Mouse (Mus musculus) embryonic facial prominence, embryonic 12.5 days (tissue): ENCODE data around the gene Ppfia4. TPM values are rescaled to one million over a fixed set of nuclear protein-coding genes. Genes with fewer than 3 reads are reported as not detected.

Experiments used
- ATAC-seq: fragments of 200-750 bp; cut with Nextera tagmentation; 2 replicates; pipeline ENCODE4 v1.8.0; 2017; ENCODE audit not compliant: insufficient number of reproducible peaks, insufficient read depth, low FRiP score, low TSS enrichment
- H3K27ac ChIP-seq: fragments of 300-500 bp; sonication (generic); 2 replicates; pipeline ENCODE4 v1.5.1; 2016; ENCODE audit warnings: mild to moderate bottlenecking
- H3K27me3 ChIP-seq: fragments of 300-500 bp; sonication (generic); 2 replicates; pipeline ENCODE4 v1.6.1; 2016; ENCODE audit warnings: mild to moderate bottlenecking, moderate library complexity
- H3K36me3 ChIP-seq: fragments of 300-500 bp; sonication (generic); 2 replicates; pipeline ENCODE4 v1.6.1; 2016; ENCODE audit warnings: mild to moderate bottlenecking
- H3K4me1 ChIP-seq: fragments of 300-500 bp; sonication (generic); 2 replicates; pipeline ENCODE4 v1.6.1; 2016
- H3K4me2 ChIP-seq: fragments of 300-500 bp; sonication (generic); replicated peaks from 2 replicates; pipeline ENCODE4 v1.6.1; 2016; ENCODE audit warnings: mild to moderate bottlenecking, moderate library complexity
- H3K4me3 ChIP-seq: fragments of 300-500 bp; sonication (generic); 2 replicates; pipeline ENCODE4 v1.5.1; 2016; ENCODE audit warnings: mild to moderate bottlenecking
- H3K9ac ChIP-seq: fragments of 300-500 bp; sonication (generic); 2 replicates; pipeline ENCODE4 v1.6.1; 2016; ENCODE audit warnings: mild to moderate bottlenecking, moderate library complexity
- H3K9me3 ChIP-seq: fragments of 300-500 bp; sonication (generic); 2 replicates; pipeline ENCODE4 v1.6.1; 2016; ENCODE audit warnings: mild to moderate bottlenecking, moderate library complexity
- WGBS: fragments of 180-500 bp; shearing (Covaris S2); methylation state at CpG from one replicate; pipeline ENCODE4 v1.1.7; 2016; 5-methylcytosine and 5-hydroxymethylcytosine counted together
- polyA plus RNA-seq: library from polyadenylated mRNA; unstranded; fragments of >200 nt; fragmentation: Nextera tagmentation; extraction: Ambion mirVana; gene quantifications from 2 replicates; pipeline ENCODE4 v1.2.1, GENCODE M21; 2016

The Ppfia4 gene
- polyA plus RNA-seq, 1 experiment from 2014 or later = 7.0 TPM

DNA sequence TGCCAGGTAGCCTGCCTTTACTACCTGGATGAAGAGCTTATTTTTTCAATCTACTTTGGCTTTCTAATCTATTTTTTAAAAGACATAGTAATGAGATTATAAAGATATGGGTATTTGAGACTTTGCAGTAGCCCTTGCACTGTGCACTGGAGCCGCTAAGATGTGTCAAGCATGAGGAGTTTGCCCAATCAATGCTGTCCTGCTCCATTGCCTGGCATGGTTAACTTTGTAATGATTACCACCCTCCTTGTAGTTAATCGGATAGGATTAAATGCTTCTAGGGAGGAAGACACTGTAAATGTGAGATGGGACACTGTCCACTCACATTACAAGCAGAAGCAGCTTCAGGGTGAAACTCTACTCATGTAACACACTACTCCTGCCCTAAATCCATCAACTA lies 20.6 kb upstream of the Ppfia4 start:
- Histone ChIP-seq H3K4me1 (no peaks in the 10 kb centered on the region), H3K9me3 (no peaks in the 10 kb centered on the region), H3K36me3 (peaks cover 79% of the 10 kb centered on the region), H3K27me3 (no peaks in the 10 kb centered on the region), H3K4me3 (no peak overlapping the region), H3K9ac (no peak overlapping the region), H3K27ac (no peak overlapping the region), H3K4me2 (no peak overlapping the region)
- no peak for ATAC-seq
- 97% methylated on average over 2 of the region's 2 CpGs for WGBS

DNA sequence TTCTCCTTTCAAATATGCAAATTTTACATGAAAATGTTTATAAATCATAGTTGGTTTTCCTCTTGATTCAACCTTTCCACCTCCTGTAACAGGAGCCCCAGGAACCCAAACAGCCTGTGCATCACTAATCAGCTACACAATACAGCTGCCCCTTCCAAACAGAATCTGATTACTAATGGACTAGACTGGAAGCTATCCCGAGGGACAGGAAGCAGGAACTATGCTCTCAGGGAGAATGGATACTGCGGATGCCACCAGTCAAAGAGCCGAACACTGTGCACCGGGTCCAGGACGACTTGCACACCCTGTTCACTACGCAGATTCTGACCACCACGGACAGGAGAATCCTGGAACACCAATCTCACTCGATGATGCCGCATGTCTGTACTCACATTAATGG lies 15.1 kb upstream of the Ppfia4 start:
- Histone ChIP-seq H3K4me1 (no peaks in the 10 kb centered on the region; the same call in 1 of the 2 replicates), H3K9ac (no peak overlapping the region), H3K27me3 (no peaks in the 10 kb centered on the region), H3K27ac (no peak overlapping the region), H3K4me3 (no peak overlapping the region), H3K4me2 (no peak overlapping the region), H3K36me3 (peaks cover 53% of the 10 kb centered on the region), H3K9me3 (no peaks in the 10 kb centered on the region)
- WGBS = 83% methylated on average over 9 of the region's 9 CpGs
- no peak for ATAC-seq

DNA sequence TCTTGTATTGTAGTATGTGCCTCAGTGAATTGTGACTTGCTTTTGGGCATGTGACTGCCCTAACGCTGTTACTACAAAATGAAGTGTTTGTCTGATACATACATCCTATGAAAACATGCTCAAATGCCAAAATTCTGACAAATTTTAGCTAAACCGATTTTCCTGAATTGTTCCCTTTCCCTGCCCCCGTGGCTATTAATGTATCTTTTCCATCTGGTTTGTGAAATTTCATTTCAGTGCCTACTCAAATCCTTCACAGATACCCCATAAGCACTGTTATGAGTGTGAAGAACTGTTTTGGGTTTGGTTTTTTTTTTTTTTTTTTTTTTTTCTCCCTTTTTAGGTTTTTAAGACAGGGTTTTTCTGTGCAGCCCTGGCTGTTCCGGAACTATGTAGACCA lies 12.3 kb upstream of the Ppfia4 start:
- Histone ChIP-seq H3K4me3 (peak overlapping the region; percentile 53), H3K9me3 (no peaks in the 10 kb centered on the region), H3K36me3 (peaks cover 27% of the 10 kb centered on the region), H3K27ac (0 out of 2 replicates have a peak overlapping the region, but pooled peaks have one; percentile 3), H3K4me2 (peak overlapping the region; percentile 80), H3K9ac (no peak overlapping the region), H3K27me3 (no peaks in the 10 kb centered on the region), H3K4me1 (no peaks in the 10 kb centered on the region; the same call in 1 of the 2 replicates)
- WGBS = 74% methylated on average over 4 of the region's 4 CpGs
- ATAC-seq = no peak

GRCm38 (mm10) chr1:134344005-134344950 lies 11.6 kb upstream of the Ppfia4 start:
- Histone ChIP-seq H3K4me2 (peak overlapping the region; percentile 80), H3K36me3 (peaks cover 19% of the 10 kb centered on the region), H3K9ac (peak overlapping the region; percentile 51), H3K27ac (0 out of 2 replicates have a peak overlapping the region, but pooled peaks have one; percentile 3), H3K9me3 (no peaks in the 10 kb centered on the region), H3K4me1 (no peaks in the 10 kb centered on the region; the same call in 1 of the 2 replicates), H3K4me3 (peak overlapping the region; percentile 53), H3K27me3 (no peaks in the 10 kb centered on the region)
- peak; percentile 91 for ATAC-seq
- 1% methylated on average over 54 of the region's 54 CpGs for WGBS

GRCm38 (mm10) chr1:134343567-134343966 lies 10.8 kb upstream of the Ppfia4 start:
- peak overlapping the region; percentile 53 for H3K4me3 ChIP-seq

GRCm38 (mm10) chr1:134342781-134343310 lies 10.1 kb upstream of the Ppfia4 start:
- peaks cover 16% of the 10 kb centered on the region for H3K36me3 ChIP-seq
- no peak overlapping the region for H3K4me3 ChIP-seq
- H3K4me1 ChIP-seq = no peaks in the 10 kb centered on the region; the same call in 1 of the 2 replicates
- no peak overlapping the region for H3K27ac ChIP-seq
- no peak overlapping the region for H3K9ac ChIP-seq
- no peaks in the 10 kb centered on the region for H3K9me3 ChIP-seq
- 77% methylated on average over 8 of the region's 8 CpGs for WGBS
- no peak for ATAC-seq
- no peaks in the 10 kb centered on the region for H3K27me3 ChIP-seq
- no peak overlapping the region for H3K4me2 ChIP-seq

More at GRCm38 (mm10) chr1:134343567-134343966, 10.8 kb upstream of the Ppfia4 start:
- 13% methylated on average over 2 of the region's 2 CpGs for WGBS
- Histone ChIP-seq H3K9ac (peak overlapping the region; percentile 51; the same call in 1 of the 2 replicates), H3K36me3 (peaks cover 18% of the 10 kb centered on the region), H3K27ac (no peak overlapping the region), H3K9me3 (no peaks in the 10 kb centered on the region), H3K4me2 (peak overlapping the region; percentile 80), H3K27me3 (no peaks in the 10 kb centered on the region), H3K4me1 (no peaks in the 10 kb centered on the region; the same call in 1 of the 2 replicates)
- no peak for ATAC-seq

DNA sequence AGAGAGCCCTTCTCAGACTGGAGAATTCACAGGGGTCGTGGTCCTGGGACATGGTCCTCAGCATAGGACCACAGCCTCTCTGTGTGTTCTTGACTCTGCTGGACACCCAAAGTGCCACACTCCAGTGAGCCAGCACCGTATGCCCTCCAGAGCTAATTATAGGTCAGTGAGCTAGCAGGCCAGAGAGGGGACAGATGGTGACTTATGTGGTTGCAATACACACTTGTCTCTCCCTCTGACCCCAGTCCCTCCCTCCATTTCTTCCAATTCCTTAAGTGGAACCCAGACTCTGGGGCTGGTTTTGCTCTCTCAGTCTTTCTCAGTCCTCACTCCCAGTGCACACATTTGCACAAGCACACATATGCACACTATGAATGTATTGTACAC lies 9.5 kb upstream of the Ppfia4 start:
- WGBS = 51% methylated on average over 2 of the region's 2 CpGs
- H3K9ac ChIP-seq = no peak overlapping the region
- H3K36me3 ChIP-seq = peaks cover 11% of the 10 kb centered on the region
- H3K27me3 ChIP-seq = no peaks in the 10 kb centered on the region
- H3K4me3 ChIP-seq = no peak overlapping the region
- no peaks in the 10 kb centered on the region for H3K9me3 ChIP-seq
- H3K4me2 ChIP-seq = no peak overlapping the region
- no peak overlapping the region for H3K27ac ChIP-seq
- ATAC-seq = no peak
- no peaks in the 10 kb centered on the region; the same call in 1 of the 2 replicates for H3K4me1 ChIP-seq

GRCm38 (mm10) chr1:134341641-134342277 lies 9.0 kb upstream of the Ppfia4 start:
- H3K4me1 ChIP-seq = no peaks in the 10 kb centered on the region; the same call in 1 of the 2 replicates
- H3K27ac ChIP-seq = no peak overlapping the region
- no peaks in the 10 kb centered on the region for H3K27me3 ChIP-seq
- no peaks in the 10 kb centered on the region for H3K9me3 ChIP-seq
- no peak overlapping the region for H3K9ac ChIP-seq
- no peak for ATAC-seq
- WGBS = 75% methylated on average over 5 of the region's 5 CpGs
- no peak overlapping the region for H3K4me2 ChIP-seq
- H3K4me3 ChIP-seq = no peak overlapping the region
- peaks cover 7% of the 10 kb centered on the region for H3K36me3 ChIP-seq

- Histone ChIP-seq H3K9me3 (no peaks in the 10 kb centered on the region), H3K4me2 (no peak overlapping the region)
- 93% methylated on average over 15 of the region's 18 CpGs for WGBS
Measured at GRCm38 (mm10) chr1:134339757-134340619, 7.3 kb upstream of the Ppfia4 start.

GRCm38 (mm10) chr1:134339162-134339561 lies 6.4 kb upstream of the Ppfia4 start:
- Histone ChIP-seq H3K4me3 (no peak overlapping the region), H3K4me1 (peaks cover 13% of the 10 kb centered on the region), H3K36me3 (no peaks in the 10 kb centered on the region), H3K9ac (no peak overlapping the region), H3K9me3 (no peaks in the 10 kb centered on the region), H3K27ac (no peak overlapping the region), H3K4me2 (no peak overlapping the region), H3K27me3 (no peaks in the 10 kb centered on the region)
- no peak; the same call in 1 of the 2 replicates for ATAC-seq
- WGBS = 87% methylated on average over 7 of the region's 7 CpGs

More at GRCm38 (mm10) chr1:134339757-134340619, 7.3 kb upstream of the Ppfia4 start:
- Histone ChIP-seq H3K27me3 (no peaks in the 10 kb centered on the region), H3K9ac (no peak overlapping the region), H3K36me3 (no peaks in the 10 kb centered on the region), H3K4me1 (peaks cover 9% of the 10 kb centered on the region), H3K4me3 (no peak overlapping the region), H3K27ac (no peak overlapping the region)
- no peak for ATAC-seq
